Mouse (Mus musculus) liver, postnatal 0 days (tissue): Measurements from ENCODE around the gene 4931406P16Rik.

Experiments used
- CTCF ChIP-seq: sonication (generic); IDR thresholded peaks from 2 replicates; pipeline ENCODE4 v1.5.1; 2016; ENCODE audit warnings: antibody characterized with exemption, low read depth
- EP300 ChIP-seq: IDR thresholded peaks from 2 replicates; pipeline ENCODE4 v1.6.1; 2016; ENCODE audit warnings: antibody characterized with exemption, low read depth, mild to moderate bottlenecking

DNA sequence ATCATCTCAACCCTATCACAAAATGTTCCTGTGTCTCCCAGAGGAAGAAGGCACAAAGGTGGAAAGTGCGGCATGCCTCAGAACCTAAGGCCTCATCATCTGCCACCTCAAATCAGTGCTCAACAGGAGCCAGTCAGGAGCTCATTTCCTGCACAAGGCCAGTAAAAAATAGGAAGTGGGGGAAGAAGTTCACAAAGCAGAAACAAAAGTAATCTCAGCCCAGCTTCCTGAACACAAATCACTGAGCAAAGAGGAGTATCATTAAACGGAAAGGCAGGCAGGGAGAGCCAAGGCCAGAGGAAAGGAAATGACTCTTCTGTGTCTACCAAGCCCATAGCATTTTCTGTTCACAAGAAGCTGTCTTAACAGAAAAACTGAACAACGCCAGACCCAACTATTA is 11.4 kb downstream of the 4931406P16Rik start:
- no peak for TF ChIP-seq CTCF
- peak; percentile 31; the same call in 1 of the 2 replicates for TF ChIP-seq EP300
